Mouse (Mus musculus) yolk sac, embryonic 10.5 days (tissue): ENCODE measurements around the gene St6galnac6.

Source experiments
- DNase-seq: peaks from one replicate; pipeline ENCODE4 v3.0.0-alpha.2; 2017; ENCODE audit warnings: low spot score

Gene St6galnac6

DNA sequence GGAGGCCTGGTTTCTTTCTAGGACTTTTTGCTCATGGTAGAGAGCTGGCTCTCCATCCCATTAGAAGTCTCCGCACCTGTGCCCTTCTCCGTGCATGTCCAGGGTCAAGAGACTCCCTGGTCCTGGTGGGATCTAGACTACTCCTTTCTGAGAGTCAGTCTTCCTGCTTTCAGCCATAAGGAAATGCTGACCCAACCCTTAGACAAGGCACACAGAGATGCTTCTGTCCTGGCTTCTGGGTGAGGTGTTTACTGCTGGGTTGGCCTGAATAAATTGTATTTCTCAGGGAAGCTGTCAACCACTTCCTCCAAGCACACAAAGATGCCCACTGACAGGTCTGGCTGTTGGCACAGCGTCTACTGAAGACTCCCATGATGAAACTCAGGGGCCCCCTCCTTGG, at the start of gene St6galnac6:
St6galnac6 (plus strand) TSS at position 301 of the 400 bp plus-strand sequence.
- no peak for DNase-seq

DNA sequence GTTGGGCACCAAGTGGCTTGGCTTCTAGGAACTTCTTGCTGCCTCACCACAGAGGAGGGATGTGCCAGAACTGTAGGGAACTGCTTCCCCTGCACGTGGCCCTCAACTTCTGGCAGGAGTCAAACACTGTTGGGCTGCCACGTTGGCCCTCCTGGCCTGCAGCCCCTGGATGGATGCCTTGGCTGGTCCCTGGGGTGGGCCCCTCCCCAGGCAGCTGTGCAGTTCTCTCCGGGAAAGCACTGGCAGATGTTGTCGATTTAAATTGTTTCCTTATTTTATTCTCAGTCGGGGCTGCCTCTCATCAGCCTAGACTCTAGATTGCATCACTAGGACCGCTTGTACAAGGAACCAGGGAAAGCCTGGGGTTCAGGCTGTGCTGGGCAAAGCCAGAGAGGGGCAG, 49.7 kb upstream of the St6galnac6 start:
- DNase-seq, result no peak

DNA sequence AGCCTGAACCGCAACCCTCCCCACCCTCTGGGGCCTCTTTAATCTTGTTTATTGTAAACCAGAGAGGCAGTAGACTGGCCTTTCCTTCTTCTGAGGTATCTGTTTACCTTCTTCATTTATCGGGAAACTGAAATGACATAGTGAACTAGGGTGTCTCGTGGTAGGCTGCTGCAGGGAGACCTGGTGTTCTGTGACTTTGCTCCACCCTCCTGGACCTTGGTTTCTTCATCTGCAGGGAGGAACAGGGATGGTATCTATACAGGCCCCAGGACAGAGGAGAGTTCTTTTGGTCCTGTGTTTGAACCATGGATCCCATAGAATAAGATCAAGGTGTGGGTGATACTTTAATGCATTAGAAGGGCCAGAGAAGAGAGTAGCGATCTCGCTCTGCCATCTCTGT, 48.3 kb upstream of the St6galnac6 start:
- DNase-seq, result no peak

DNA sequence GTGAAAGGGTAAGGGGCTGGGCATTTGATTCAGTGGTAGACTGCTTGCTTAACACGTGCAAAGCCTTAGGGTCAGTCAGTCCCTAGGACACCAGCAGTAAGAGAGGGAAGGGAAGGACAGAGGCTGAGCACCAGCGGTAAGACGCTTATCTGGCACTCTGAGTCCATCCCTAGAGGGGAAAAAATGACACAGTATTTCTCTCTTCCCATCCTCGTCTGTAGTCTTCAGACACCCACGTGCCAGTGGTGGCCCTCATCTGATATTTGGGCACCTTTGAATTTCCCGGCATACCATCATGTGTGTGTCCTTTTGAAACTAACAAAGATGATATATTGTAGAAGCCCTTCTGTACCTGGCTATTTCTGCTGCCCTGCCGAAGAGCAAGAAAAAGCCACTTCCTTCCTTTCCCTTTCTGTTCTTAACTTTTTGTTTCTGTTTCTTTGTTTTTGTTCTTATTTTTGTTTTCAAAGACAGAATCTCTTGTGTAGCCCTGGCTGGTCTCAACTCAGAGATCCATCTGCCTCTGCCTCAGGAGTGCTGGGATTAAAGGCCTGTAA, 45.8 kb upstream of the St6galnac6 start:
- no peak for DNase-seq

DNA sequence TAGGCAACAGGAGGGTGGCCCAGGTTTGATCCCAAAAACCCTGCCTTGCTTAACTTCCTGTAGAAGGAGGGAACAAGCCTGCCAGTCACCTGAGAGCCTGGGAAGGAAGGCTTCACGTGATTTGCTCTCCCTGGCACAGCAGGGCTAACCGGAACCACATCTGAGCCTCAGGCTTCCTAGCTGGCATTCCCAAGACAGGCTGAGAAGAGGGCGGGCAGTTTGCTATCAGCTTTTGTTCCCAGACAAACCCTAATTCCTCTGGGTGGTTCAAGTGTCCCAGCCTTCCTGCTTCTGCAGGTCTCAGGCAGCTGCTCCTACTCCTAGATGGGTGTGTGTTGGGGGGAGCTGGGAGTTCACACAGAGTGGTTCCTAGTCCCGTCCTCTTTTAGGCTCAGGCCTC, 44.0 kb upstream of the St6galnac6 start:
- DNase-seq, result no peak

DNA sequence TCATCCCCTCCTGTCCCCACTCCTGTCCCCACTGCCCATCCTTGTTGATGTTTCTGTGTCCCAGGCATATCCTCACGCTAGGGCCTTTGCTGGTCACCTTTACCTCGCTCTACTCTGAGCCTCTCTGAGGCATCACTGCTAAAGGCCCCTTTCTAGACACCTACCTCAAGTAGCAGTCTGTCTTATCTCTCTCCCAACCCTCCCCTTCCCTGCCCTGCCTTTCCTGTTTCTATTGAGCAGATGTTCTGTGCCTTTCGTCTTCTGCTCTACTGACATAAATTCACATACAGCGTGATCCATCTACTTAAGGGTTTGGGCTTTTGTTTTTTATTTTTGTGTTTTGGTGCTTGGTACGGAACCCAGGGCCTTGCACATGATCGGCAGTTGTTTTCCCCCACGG, 43.5 kb upstream of the St6galnac6 start:
- no peak for DNase-seq

DNA sequence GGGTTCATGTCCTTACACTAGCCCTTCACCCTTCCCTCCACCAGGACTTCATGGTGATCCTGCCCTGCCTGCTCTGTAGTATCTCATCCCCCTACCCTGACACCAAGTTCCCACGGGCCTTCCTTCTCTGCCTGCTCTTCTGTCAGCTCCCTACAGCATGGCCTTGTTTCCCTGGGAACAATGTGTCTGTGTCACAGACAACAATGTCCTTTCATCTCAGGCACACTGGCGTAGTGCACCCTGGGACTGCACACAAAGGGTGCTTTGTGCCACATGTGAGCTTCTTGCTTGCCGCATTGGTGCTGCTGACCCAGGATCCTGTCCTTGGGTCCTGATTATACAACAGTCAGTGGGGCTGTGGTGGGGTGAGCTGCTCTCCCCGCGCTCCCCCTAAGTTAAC, 39.9 kb upstream of the St6galnac6 start:
- no peak for DNase-seq

DNA sequence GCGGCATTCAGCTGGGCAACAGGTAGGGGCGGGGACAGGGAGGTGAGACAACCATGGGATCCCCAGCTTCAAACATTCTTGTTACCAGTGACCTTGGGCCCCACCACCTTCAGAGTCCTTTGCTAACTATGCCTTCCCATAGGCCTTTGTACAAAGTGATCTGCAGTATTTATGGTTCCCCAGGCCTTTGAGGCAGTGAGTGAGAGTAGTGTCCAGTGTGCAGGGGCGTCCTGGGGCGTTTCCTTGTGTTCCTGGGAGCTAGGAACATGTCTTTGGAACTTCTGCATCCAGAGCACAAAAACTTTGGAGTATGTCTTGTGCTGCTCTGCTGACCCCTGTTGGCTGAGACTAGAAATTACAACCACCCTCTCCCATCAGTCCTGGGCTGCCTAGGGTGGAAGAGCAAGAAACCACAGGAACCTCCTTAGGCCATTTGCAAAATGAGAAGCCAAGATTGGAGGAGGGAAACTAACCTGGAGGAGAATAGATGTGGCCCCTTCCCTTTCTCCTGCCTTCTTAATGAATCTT, 32.9 kb upstream of the St6galnac6 start:
- peak; percentile 64 for DNase-seq

DNA sequence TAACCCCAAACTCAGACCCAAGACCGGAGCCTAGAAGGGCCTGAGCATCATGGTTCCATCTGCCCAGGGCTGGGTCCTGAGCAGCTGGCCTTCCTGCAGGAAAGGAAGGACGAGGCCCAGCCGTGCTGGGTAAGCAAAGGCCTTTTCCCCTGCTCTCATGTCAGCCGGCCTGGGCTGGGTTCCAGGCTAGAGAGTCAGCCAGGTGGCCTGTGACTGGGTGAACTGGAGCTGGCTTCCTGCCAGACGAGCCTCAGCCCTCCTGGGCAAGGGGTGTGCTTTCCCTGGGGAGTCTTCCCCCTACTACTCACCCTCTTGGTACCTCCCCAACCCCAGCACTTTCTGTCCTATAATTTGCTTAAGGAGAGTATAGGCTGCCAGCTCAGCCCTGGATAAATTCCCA, 31.4 kb upstream of the St6galnac6 start:
- DNase-seq, result no peak

DNA sequence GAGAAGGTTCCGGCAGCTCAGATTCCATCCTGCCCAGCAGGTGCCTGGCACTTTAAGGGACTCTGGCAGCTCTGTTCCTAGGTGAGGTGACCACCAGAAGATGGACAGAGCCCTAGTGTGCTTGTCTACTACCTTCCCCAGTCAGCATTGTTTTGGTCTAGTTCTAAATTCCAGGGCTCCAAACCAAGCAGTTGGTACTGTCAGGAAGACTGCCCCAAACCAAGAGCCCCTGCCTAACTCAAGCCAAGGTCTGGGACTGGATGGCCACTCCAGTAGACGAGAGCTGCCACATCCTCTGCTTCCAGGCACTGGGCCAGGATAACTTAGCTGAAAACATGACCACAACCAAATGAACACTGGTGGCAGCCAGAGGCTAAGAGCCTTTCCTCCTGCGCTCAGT, 30.6 kb upstream of the St6galnac6 start:
- DNase-seq, result no peak

DNA sequence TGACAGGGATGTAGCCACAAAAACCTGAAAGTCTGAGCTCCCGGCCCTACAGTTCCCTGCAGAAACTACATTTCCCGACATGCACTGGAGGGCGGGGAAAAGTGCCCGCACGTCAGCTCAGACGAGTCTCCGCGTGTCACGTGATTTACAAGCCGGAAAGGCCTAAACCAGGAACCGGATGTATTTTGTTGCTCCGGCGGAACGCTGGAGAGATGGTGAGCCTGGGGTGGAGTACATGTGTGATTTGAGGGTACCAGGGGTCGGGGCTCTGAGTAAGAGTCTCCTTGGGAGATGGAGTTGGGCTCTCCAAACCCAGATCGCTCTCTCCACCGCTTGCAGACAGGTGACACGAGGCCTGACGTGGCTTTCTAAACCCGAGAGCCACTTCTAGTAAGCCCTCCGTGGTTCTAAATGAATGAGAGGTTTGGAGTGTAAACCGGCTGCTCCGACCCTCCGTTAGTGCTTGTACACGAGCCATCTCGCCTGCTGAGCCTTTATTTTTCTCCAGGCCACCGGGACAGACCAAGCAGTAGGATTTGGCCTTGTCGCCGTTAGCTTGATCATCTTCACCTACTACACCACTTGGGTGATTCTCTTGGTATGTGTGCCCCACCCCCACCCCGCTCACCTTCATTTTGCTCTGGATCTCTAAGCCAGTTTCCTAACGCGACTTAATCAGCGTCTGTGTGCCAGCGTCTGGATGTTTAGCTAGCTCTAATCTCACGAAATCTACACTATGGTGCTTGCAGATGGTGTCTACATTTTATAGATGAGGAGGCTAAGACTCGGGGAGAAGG, 28.6 kb upstream of the St6galnac6 start, which contains the start of gene Dpm2:
Dpm2 (plus strand) TSS at position 161 of the 797 bp plus-strand sequence.
- DNase-seq, result peak; percentile 88

DNA sequence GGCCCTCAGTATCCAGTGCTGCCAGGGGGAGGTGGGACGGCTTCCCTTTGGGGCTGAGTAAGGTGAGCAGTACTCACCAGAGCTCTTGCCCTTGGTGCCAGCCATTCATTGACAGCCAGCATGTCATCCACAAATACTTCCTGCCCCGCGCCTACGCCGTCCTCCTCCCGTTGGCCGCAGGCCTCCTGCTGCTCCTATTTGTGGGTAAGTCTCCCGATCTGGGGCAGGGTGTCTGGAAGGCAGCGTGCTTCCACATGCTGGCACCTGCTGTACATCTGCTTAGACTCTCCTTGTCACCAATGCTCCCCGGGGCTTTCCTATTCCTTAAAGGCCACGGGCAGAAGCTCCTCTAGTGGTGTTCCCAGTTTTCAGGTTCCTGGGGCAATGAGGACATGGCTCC, 27.3 kb upstream of the St6galnac6 start:
- no peak for DNase-seq

DNA sequence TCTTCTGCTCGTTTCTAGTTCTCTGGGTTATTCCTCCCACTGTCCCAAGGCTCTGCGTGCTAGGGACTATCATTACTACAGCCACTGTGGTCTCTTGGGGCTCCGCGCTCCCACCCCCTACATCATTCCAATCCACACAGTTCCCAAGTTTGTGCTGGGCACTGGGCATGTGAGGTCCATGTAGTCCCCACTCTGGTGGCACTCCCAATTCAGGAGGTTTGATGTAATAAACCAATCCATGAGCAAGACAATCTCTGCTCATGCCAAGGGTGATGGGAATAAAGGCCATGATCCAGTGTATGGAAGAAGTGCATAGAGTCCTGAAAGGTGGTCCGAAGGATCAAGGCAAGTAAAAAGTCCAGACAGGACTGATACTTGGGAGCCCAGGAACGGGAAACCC, 25.0 kb upstream of the St6galnac6 start, which contains the start of gene Pip5kl1:
Pip5kl1 (plus strand) TSS at position 301 of the 400 bp plus-strand sequence.
- DNase-seq, result no peak

DNA sequence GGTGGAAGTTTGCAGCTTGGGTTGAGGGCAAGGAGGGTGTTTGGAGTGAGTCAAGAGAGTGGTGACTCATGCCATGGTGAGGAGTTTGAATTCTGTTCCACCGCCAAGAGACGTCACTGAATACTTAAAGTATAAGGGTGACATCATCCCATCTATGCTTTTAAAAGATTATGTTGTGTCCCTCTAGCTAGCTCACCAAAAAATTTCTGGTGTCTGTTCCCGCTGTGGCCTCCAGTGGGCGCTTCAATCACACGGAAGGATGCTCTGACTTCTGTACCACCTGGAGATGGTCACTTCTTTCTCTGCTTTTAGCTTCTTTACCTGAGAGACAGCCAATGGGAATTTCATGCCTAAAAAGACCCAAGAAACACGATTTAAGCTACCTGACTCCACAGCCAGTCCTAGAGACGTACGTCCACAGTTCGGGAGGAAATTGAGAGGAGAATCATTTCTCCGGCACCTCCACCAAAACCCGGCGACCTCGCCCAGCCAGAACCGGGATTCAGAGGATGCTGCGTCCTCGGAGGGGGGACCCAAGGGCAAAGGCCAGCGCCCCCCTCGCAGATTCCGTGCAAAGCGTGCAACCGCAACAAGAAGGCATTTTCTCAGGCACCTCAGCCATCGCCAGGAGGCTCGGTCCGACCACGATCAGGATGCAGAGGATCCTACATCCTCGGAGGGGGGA, 24.5 kb upstream of the St6galnac6 start:
- DNase-seq, result no peak

DNA sequence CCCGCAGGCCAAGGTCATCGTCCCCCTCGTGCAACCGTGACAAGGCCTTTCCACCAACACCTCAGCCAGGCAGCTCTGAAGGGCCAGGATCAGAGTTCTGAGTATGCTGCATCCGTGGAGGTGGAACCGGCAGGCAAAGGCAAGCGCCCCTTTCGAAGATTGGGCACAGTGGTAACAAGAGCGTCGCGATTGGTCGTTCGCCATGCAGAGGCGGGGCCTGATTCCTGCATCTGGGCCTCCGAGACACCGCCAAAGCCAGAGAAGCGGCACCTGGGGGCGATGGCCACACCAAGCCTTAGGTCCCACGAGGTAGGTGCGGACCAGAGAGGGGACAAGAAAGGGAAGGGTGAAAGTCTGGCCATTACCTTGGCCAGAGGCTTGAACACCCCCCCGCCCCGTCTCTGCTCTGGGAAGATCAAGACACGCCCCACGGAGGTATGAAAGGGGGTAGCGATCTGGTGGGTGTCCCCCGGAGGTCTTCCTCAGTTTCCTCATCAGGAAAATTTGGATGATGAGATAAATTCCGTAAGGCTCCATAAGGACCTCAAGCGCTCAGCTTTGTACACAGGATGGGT, 23.8 kb upstream of the St6galnac6 start, which contains the start of gene 9430097D07Rik:
9430097D07Rik (minus strand) TSS at position 99 of the 575 bp plus-strand sequence.
- DNase-seq, result no peak

DNA sequence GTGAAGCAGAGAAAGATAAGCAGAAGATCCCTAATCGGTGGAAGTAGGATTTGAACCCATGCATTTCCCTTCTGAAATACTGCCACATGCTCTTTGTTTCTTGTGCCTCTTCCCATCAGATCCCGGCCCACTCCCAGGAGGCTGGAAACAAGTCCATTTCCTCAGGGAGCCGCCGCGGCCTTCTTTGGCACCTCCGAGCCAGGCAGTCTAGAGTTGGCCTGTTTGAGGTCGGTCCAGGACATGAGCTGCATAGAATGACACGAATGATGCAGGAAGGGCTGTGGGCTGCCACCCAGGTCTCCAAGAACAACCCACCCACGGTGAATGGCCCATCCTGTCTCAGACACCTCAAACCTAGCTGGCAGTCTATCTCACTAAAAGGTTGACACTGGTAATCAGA, 23.0 kb upstream of the St6galnac6 start:
- DNase-seq, result no peak

DNA sequence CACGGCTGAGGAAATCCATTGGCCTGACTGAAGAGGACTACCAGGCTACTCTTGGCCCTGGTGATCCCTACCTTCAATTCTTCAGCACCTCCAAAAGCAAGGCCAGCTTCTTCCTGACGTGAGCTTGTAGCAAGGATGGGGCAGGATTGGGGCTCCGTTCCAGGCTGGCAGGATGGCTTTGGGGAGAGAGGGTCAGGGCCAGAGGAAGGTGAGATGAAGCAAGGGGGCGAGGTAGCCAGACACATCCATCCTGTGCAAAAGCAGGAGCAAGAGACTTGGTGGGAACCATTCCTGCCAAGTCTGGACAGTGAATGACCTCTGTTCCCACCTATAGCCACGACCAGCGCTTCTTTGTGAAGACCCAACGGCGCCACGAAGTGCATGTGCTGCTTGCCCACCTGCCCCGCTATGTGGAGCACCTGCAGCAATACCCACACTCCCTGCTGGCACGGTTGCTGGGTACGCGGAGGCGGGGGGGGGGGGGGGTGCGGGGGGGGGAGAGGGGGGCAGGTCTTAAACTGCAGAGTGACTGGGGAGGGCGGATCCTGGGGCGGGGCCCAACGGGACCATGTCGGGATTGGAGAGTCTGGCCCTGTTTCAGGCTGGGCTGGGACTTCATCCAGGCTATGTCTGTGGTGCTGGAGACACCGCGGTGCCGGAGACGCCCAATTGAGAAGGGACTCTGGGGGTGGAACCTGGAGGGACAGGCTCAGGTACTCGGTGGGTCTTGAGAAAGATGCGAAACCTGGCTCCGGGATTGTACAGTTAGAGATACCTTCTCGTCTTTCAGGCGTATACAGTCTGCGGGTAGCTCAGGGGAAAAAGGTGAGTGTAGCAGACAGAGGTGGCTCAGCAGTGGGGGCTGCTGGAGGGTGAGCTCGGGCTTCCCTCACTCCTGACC, 21.1 kb upstream of the St6galnac6 start:
- no peak for DNase-seq

DNA sequence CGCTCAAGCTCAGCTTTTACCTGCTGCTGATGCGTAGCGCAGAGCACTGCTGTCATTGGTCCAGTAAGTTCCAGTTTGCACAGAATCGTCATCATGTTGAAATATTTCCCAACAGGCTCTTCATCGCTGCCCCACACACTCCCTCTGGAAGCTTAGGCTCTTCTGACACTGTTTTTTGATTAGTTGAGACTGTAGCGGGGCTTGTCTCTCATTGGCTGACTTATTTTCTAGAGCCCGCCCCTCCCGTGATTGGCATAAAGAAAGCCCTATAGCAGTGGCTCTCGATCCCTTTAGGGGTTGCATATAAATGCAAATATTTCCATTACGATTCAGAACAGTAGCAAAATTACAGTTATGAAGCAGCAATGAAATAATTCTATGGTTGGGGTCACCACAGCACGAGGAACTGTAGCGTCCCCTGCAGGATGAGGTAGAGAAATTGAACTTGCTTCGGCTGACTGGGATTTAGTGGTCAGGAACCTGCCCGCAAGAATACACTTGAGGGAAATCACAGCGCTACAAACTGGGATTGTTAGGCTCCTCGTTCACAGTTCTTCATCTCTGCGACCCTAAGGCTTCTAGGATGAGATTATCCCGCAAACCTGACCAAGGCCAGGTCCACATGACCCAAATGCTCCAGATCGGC, 17.9 kb upstream of the St6galnac6 start:
- no peak for DNase-seq

DNA sequence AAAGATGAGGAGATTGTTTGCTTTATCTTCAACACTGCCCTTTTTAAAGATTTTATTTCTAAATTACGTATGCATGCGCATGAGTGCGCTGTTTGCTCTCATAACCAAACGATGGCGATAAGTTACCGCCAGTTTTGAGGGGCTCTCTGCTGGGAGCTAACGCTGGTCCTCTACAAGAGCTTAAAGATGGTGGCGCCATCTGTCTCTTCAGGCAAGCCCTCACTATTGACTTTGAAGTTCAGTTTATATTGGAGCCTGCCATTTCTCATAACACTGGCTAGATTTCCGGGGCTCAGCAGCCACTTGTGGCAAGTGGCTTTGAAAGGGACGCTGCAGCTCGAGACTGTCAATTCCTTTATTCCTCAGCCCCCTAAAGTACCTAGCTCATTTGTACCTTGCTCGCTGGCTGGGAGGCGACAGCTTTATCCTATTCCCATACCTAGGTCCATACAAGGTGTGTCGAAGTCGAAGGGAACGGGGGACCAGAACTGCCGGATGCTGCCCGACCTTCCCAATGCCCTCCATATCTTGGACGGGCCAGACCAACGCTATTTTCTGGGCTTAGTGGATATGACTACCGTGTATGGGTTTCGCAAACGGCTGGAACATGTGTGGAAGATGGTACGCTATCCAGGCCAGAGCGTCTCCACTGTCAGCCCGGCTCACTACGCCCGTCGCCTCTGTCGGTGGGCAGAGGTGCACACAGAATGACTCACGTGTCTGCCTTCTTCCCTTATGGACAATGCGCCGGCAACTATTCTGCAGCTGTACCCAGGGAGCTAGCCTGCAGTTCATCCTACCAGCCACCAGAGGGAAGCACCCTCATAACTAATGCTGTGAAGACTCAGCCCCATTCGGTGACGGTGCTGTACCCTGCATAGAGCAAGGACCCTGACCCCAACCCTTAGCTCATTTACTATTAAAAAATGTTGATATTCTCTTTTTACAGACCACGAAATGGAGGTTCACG, 16.4 kb upstream of the St6galnac6 start:
- DNase-seq, result peak; percentile 60
